Comparison of ENCODE assay signal across 33 mouse cellular contexts in genomic region chr1:53018746-53019505, GRCm38 (mm10). TPM values are rescaled to one million over a fixed set of nuclear protein-coding genes. Genes with fewer than 3 reads are reported as not detected.
DNase-seq lines count a peak whose midpoint lies in the region; ATAC-seq and TF ChIP-seq lines count a peak whose summit lies in the region.
"Had no signal": no experiment of that assay in that cellular context is flagged by ENCODE, and none has a peak within 500 bp of the region (broad histone marks: within the 10 kb centered on the region; RNA-seq: fewer than 3 reads in every experiment).

No protein-coding gene starts in this region.

- H3K9me3 ChIP-seq in midbrain, embryonic 14.5 days (ENCODE audit: control insufficient read depth, low read length) = no peaks in the 10 kb centered on the region
- H3K9me3 ChIP-seq in midbrain, postnatal 0 days (ENCODE audit: low read length) = no peaks in the 10 kb centered on the region
- no peaks in the 10 kb centered on the region for H3K9me3 ChIP-seq in forebrain, embryonic 16.5 days (ENCODE audit: control insufficient read depth, low read length)
- H3K9me3 ChIP-seq: embryonic facial prominence, embryonic 13.5 days; G1E; heart, embryonic 10.5 days; heart, embryonic 15.5 days; kidney, embryonic 15.5 days; limb, embryonic 12.5 days; liver, embryonic 15.5 days; lung, embryonic 15.5 days; midbrain, embryonic 15.5 days; neural tube, embryonic 12.5 days; stomach, embryonic 15.5 days had no signal

- ATAC-seq in frontal cortex, adult (ENCODE audit: low TSS enrichment) = peak; percentile 60
- ATAC-seq in midbrain, embryonic 14.5 days (ENCODE audit: low FRiP score, low TSS enrichment) = peak; percentile 22; the same call in 1 of the 2 replicates
- no peak for ATAC-seq in midbrain, postnatal 0 days (ENCODE audit: low FRiP score)
- peak; percentile 73; the same call in 1 of the 2 replicates for ATAC-seq in forebrain, embryonic 16.5 days
- ATAC-seq: hindbrain, embryonic 16.5 days; midbrain, embryonic 15.5 days had no signal

- no peaks in the 10 kb centered on the region for H3K27me3 ChIP-seq in midbrain, embryonic 14.5 days (ENCODE audit: control insufficient read depth, insufficient read depth, low read length)
- H3K27me3 ChIP-seq in midbrain, postnatal 0 days (ENCODE audit: insufficient read depth, low read length) = no peaks in the 10 kb centered on the region
- no peaks in the 10 kb centered on the region for H3K27me3 ChIP-seq in forebrain, embryonic 16.5 days (replicated peaks; ENCODE audit: control insufficient read depth, insufficient read depth, low read length)
- H3K27me3 ChIP-seq: embryonic facial prominence, embryonic 13.5 days; heart, embryonic 15.5 days; kidney, embryonic 15.5 days; limb, embryonic 12.5 days; liver, embryonic 15.5 days; lung, embryonic 15.5 days; midbrain, embryonic 15.5 days; neural tube, embryonic 12.5 days; stomach, embryonic 15.5 days had no signal

- DNase-seq in cerebellum, postnatal 10 days = peak; percentile 54 to 60
- no peak for DNase-seq in cerebellum, adult 18-20 months
- DNase-seq in frontal cortex, postnatal 25 days (ENCODE audit: low spot score in 2 of 2) = no peak
- DNase-seq in midbrain, embryonic 14.5 days = peak; percentile 41
- DNase-seq in midbrain, postnatal 0 days (ENCODE audit: low spot score) = no peak
- DNase-seq in lung, postnatal 14 days = no peak
- DNase-seq: adrenal gland, adult 8-10 months; cerebellum, adult 11-12 months; gastrocnemius, postnatal 25 days; heart, adult 11 months; kidney, adult 18-20 months; kidney, postnatal 25 days; lung, postnatal 36 days; right cerebral cortex, postnatal 14 days had no signal

- TF ChIP-seq CTCF in midbrain, postnatal 0 days (IDR thresholded peaks at IDR 0.05) = no peak

- no peak overlapping the region for H3K27ac ChIP-seq in midbrain, embryonic 14.5 days (replicated peaks; ENCODE audit: low read depth, low read length)
- no peak overlapping the region for H3K27ac ChIP-seq in midbrain, postnatal 0 days (ENCODE audit: low read depth, low read length)
- H3K27ac ChIP-seq in forebrain, embryonic 16.5 days (ENCODE audit: low read length) = peak overlapping the region; percentile 87
- H3K27ac ChIP-seq: embryonic facial prominence, embryonic 13.5 days; heart, embryonic 10.5 days; heart, embryonic 15.5 days; kidney, embryonic 15.5 days; limb, embryonic 12.5 days; liver, embryonic 15.5 days; lung, embryonic 15.5 days; midbrain, embryonic 15.5 days; neural tube, embryonic 12.5 days; stomach, embryonic 15.5 days had no signal

- H3K4me1 ChIP-seq in midbrain, embryonic 14.5 days (ENCODE audit: control insufficient read depth, insufficient read depth, low read length) = no peaks in the 10 kb centered on the region
- no peaks in the 10 kb centered on the region for H3K4me1 ChIP-seq in midbrain, postnatal 0 days (ENCODE audit: insufficient read depth, low read length)
- H3K4me1 ChIP-seq in forebrain, embryonic 16.5 days (replicated peaks; ENCODE audit: control insufficient read depth, insufficient read depth, low read length) = no peaks in the 10 kb centered on the region; the same call in 1 of the 2 replicates
- H3K4me1 ChIP-seq: embryonic facial prominence, embryonic 13.5 days; heart, embryonic 10.5 days; heart, embryonic 15.5 days; kidney, embryonic 15.5 days; liver, embryonic 15.5 days; lung, embryonic 15.5 days; midbrain, embryonic 15.5 days; neural tube, embryonic 12.5 days; stomach, embryonic 15.5 days had no signal

- H3K36me3 ChIP-seq in midbrain, embryonic 14.5 days (ENCODE audit: control insufficient read depth, insufficient read depth, low read length) = no peaks in the 10 kb centered on the region
- no peaks in the 10 kb centered on the region for H3K36me3 ChIP-seq in midbrain, postnatal 0 days (ENCODE audit: insufficient read depth, low read length)
- no peaks in the 10 kb centered on the region for H3K36me3 ChIP-seq in forebrain, embryonic 16.5 days (ENCODE audit: control insufficient read depth, insufficient read depth)
- H3K36me3 ChIP-seq: embryonic facial prominence, embryonic 13.5 days; G1E; heart, embryonic 10.5 days; heart, embryonic 15.5 days; kidney, embryonic 15.5 days; limb, embryonic 12.5 days; liver, embryonic 15.5 days; lung, embryonic 15.5 days; midbrain, embryonic 15.5 days; neural tube, embryonic 12.5 days; stomach, embryonic 15.5 days had no signal

- no peak overlapping the region for H3K9ac ChIP-seq in midbrain, embryonic 14.5 days (replicated peaks; ENCODE audit: low read length)
- H3K9ac ChIP-seq in midbrain, postnatal 0 days (replicated peaks; ENCODE audit: low read length, poor library complexity, severe bottlenecking) = no peak overlapping the region
- H3K9ac ChIP-seq in forebrain, embryonic 16.5 days (replicated peaks; ENCODE audit: low read depth, low read length) = no peak overlapping the region
- H3K9ac ChIP-seq: embryonic facial prominence, embryonic 13.5 days; heart, embryonic 15.5 days; kidney, embryonic 15.5 days; limb, embryonic 12.5 days; liver, embryonic 15.5 days; lung, embryonic 15.5 days; midbrain, embryonic 15.5 days; neural tube, embryonic 12.5 days; stomach, embryonic 15.5 days had no signal

- no peak overlapping the region for H3K4me3 ChIP-seq in midbrain, embryonic 14.5 days (replicated peaks; ENCODE audit: low read depth, low read length)
- no peak overlapping the region for H3K4me3 ChIP-seq in midbrain, postnatal 0 days (ENCODE audit: low read depth, low read length)
- H3K4me3 ChIP-seq in forebrain, embryonic 16.5 days (replicated peaks; ENCODE audit: low read length) = no peak overlapping the region
- H3K4me3 ChIP-seq: embryonic facial prominence, embryonic 13.5 days; heart, embryonic 10.5 days; heart, embryonic 15.5 days; kidney, embryonic 15.5 days; limb, embryonic 12.5 days; liver, embryonic 15.5 days; lung, embryonic 15.5 days; midbrain, embryonic 15.5 days; myocyte; neural tube, embryonic 12.5 days; stomach, embryonic 15.5 days had no signal

- H3K4me2 ChIP-seq in midbrain, embryonic 14.5 days (ENCODE audit: low read length) = no peak overlapping the region
- H3K4me2 ChIP-seq in midbrain, postnatal 0 days (ENCODE audit: low read depth, low read length, poor library complexity, severe bottlenecking) = no peak overlapping the region
- H3K4me2 ChIP-seq in forebrain, embryonic 16.5 days (ENCODE audit: low read length) = no peak overlapping the region
- H3K4me2 ChIP-seq: embryonic facial prominence, embryonic 13.5 days; heart, embryonic 15.5 days; kidney, embryonic 15.5 days; limb, embryonic 12.5 days; liver, embryonic 15.5 days; lung, embryonic 15.5 days; midbrain, embryonic 15.5 days; neural tube, embryonic 12.5 days; stomach, embryonic 15.5 days had no signal

- 52% methylated on average over 3 of the region's 3 CpGs for WGBS in midbrain, embryonic 14.5 days
- WGBS in midbrain, postnatal 0 days = 31% methylated on average over 3 of the region's 3 CpGs
- 59% methylated on average over 3 of the region's 3 CpGs for WGBS in forebrain, embryonic 16.5 days

RNA-seq across cellular contexts. Expression of gene 1700019D03Rik, which starts 1.1 kb away (rescaled TPM):
- polyA plus RNA-seq in midbrain, embryonic 14.5 days (2014; fragmentation: Nextera tagmentation; extraction: Ambion mirVana) = 2.8 and 3.0 TPM in 2 replicates
- 2.6 and 5.0 TPM in 2 replicates for total RNA-seq in midbrain, postnatal 0 days (2014; rRNA removed)
- 5.5 and 6.1 TPM in 2 replicates for polyA plus RNA-seq in midbrain, postnatal 0 days (2015; fragmentation: Nextera tagmentation; extraction: Ambion mirVana)
- 2.9 and 3.6 TPM in 2 replicates for polyA plus RNA-seq in forebrain, embryonic 16.5 days (2015; fragmentation: Nextera tagmentation; extraction: Ambion mirVana)
- total RNA-seq: liver, adult 2 months had no signal
- polyA plus RNA-seq: G1E; liver, adult 2 months had no signal

RNA-seq across cellular contexts. Expression of gene Mstn, which starts 42.5 kb away (rescaled TPM):
- polyA plus RNA-seq in midbrain, embryonic 14.5 days (2014; fragmentation: Nextera tagmentation; extraction: Ambion mirVana) = 0.11 and 0.39 TPM in 2 replicates
- total RNA-seq in midbrain, postnatal 0 days (2014; rRNA removed) = 0.55 TPM in 1 of 2 replicates, not detected in the other
- polyA plus RNA-seq in midbrain, postnatal 0 days (2015; fragmentation: Nextera tagmentation; extraction: Ambion mirVana) = 0.43 and 0.47 TPM in 2 replicates
- polyA plus RNA-seq in forebrain, embryonic 16.5 days (2015; fragmentation: Nextera tagmentation; extraction: Ambion mirVana) = 0.68 and 0.89 TPM in 2 replicates
- total RNA-seq: common myeloid progenitor, adult 5-6 weeks; liver, adult 2 months; megakaryocyte, adult 5-6 weeks had no signal
- polyA plus RNA-seq: G1E; intestine, embryonic 14.5 days; liver, adult 2 months had no signal

Comparison
In these comparisons a context has a peak if more than half of its experiments do, and no peak if none do; other contexts are left out.
1. DNase-seq: peak in cerebellum, postnatal 10 days (2 of 2) and midbrain, embryonic 14.5 days (single experiment); none in cerebellum, adult 18-20 months (0 of 2), frontal cortex, postnatal 25 days (0 of 2), midbrain, postnatal 0 days (single experiment) and lung, postnatal 14 days (single experiment).